Mouse (Mus musculus): ENCODE data around the gene Bnc2.

DNA sequence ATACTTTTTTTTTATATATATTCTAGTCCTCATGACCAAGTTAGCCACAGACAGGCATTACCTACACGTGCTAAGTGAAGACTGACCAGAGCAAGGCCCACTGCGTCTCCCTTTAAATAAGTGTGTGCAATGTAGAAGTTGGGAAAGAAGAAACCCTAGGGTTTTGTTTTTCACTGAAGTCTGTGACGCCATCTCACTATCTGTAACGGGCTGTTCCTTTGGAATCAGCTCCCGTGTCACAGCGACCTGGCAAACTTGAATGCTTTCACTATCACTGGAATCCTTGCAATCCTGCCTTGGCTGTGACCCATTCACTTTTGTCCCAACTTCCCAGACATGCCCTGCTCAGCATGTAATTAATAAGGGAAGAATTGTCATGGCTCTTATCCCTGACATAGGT, 134.5 kb downstream of the Bnc2 start:
- no peak for TF ChIP-seq CTCF (IDR thresholded peaks at IDR 0.05; ENCODE audit: borderline replicate concordance, insufficient read depth, low read depth, low read length)
- no peak for TF ChIP-seq POLR2A (IDR thresholded peaks at IDR 0.05; ENCODE audit: borderline replicate concordance, insufficient read depth, low read length)

Measured in cerebellum, adult 2 months (tissue).